Mouse (Mus musculus) midbrain, embryonic 14.5 days (tissue): ENCODE measurements at regions not wholly inside any gene's neighbourhood (a gene's known extent, or its start where the extent isn't known, plus 50 kb on each side); places are given as distances from the start of the nearest gene placed in this dataset.

Experiments
- ATAC-seq: fragments of 200-750 bp; cut with Nextera tagmentation; 2 replicates; pipeline ENCODE4 v1.8.0; 2017; ENCODE audit warnings: moderate number of reproducible peaks, moderate library complexity; ENCODE audit not compliant: low FRiP score, low TSS enrichment
- DNase-seq: peaks from one replicate; pipeline ENCODE4 v3.0.0-alpha.2; 2015
- H3K27ac ChIP-seq: fragments of 300-500 bp; sonication (generic); replicated peaks from 2 replicates; pipeline ENCODE4 v1.5.1; 2014; ENCODE audit warnings: mild to moderate bottlenecking, low read depth, low read length, moderate library complexity
- H3K27me3 ChIP-seq: fragments of 300-500 bp; sonication (generic); 2 replicates; pipeline ENCODE4 v1.6.1; 2014; ENCODE audit warnings: low read length, control low read depth, mixed read lengths; ENCODE audit not compliant: control insufficient read depth, insufficient read depth
- H3K36me3 ChIP-seq: fragments of 300-500 bp; sonication (generic); 2 replicates; pipeline ENCODE4 v1.6.1; 2014; ENCODE audit warnings: low read length, control low read depth; ENCODE audit not compliant: control insufficient read depth, insufficient read depth
- H3K4me1 ChIP-seq: fragments of 300-500 bp; sonication (generic); 2 replicates; pipeline ENCODE4 v1.6.1; 2014; ENCODE audit warnings: mild to moderate bottlenecking, antibody characterized with exemption, low read length, control low read depth; ENCODE audit not compliant: control insufficient read depth, insufficient read depth
- H3K4me2 ChIP-seq: fragments of 300-500 bp; sonication (generic); 2 replicates; pipeline ENCODE4 v1.6.1; 2014; ENCODE audit warnings: mild to moderate bottlenecking, low read length, moderate library complexity
- H3K4me3 ChIP-seq: fragments of 300-500 bp; sonication (generic); replicated peaks from 2 replicates; pipeline ENCODE4 v1.5.1; 2014; ENCODE audit warnings: low read depth, low read length
- H3K9ac ChIP-seq: fragments of 300-500 bp; sonication (generic); replicated peaks from 2 replicates; pipeline ENCODE4 v1.6.1; 2014; ENCODE audit warnings: mild to moderate bottlenecking, low read length, moderate library complexity
- H3K9me3 ChIP-seq: fragments of 300-500 bp; sonication (generic); 2 replicates; pipeline ENCODE4 v1.6.1; 2016; ENCODE audit warnings: low read length, control low read depth, mixed read lengths; ENCODE audit not compliant: control insufficient read depth
- WGBS: fragments of 180-500 bp; shearing (Covaris S2); extraction: QIAGEN DNeasy Blood & Tissue Kit; methylation state at CpG from one replicate; pipeline ENCODE4 v1.1.7; 2014; 5-methylcytosine and 5-hydroxymethylcytosine counted together

GRCm38 (mm10) chr1:185639486-185639885 lies 184.8 kb downstream of the Slc30a10 start:
- no peaks in the 10 kb centered on the region for H3K36me3 ChIP-seq
- no peak overlapping the region for H3K4me2 ChIP-seq
- H3K4me3 ChIP-seq = no peak overlapping the region
- no peak overlapping the region for H3K9ac ChIP-seq
- no peaks in the 10 kb centered on the region for H3K4me1 ChIP-seq
- DNase-seq = no peak
- 92% methylated on average over 1 of the region's 1 CpGs for WGBS
- H3K27me3 ChIP-seq = no peaks in the 10 kb centered on the region
- no peak overlapping the region for H3K27ac ChIP-seq
- no peak for ATAC-seq
- H3K9me3 ChIP-seq = no peaks in the 10 kb centered on the region

DNA sequence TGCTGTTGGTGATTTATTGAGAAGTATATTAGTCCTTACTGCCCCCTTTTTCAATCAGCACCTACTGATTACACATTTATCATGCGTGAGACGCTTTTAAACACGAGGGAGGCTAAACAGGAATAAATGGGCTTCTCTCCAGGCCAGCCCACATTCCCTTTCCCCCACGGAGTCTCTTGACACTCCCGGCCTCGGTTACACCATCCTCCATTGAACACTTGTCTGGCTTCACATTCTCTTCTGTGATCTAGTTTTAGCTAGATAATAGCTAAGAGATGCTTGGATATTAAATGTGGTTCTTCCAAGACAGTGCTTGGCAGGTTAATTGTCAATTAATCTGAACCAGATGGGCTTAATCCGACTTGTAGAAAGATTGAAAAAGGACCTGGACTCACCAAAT lies 189.4 kb downstream of the Slc30a10 start:
- Histone ChIP-seq H3K4me3 (no peak overlapping the region), H3K9me3 (no peaks in the 10 kb centered on the region), H3K27ac (no peak overlapping the region), H3K27me3 (no peaks in the 10 kb centered on the region), H3K4me1 (no peaks in the 10 kb centered on the region), H3K36me3 (no peaks in the 10 kb centered on the region), H3K4me2 (no peak overlapping the region), H3K9ac (no peak overlapping the region)
- ATAC-seq (no peak), DNase-seq (no peak)
- 72% methylated on average over 7 of the region's 7 CpGs for WGBS

- H3K36me3 ChIP-seq = no peaks in the 10 kb centered on the region
- no peak for DNase-seq
- no peak overlapping the region for H3K9ac ChIP-seq
- H3K4me2 ChIP-seq = no peak overlapping the region
- no peaks in the 10 kb centered on the region for H3K9me3 ChIP-seq
- H3K27me3 ChIP-seq = no peaks in the 10 kb centered on the region
- H3K4me3 ChIP-seq = no peak overlapping the region
- H3K27ac ChIP-seq = no peak overlapping the region
- no peaks in the 10 kb centered on the region for H3K4me1 ChIP-seq
- WGBS = 93% methylated on average over 6 of the region's 6 CpGs
- ATAC-seq = no peak
These were observed 193.5 kb downstream of the Slc30a10 start for GRCm38 (mm10) chr1:185648128-185648527.

DNA sequence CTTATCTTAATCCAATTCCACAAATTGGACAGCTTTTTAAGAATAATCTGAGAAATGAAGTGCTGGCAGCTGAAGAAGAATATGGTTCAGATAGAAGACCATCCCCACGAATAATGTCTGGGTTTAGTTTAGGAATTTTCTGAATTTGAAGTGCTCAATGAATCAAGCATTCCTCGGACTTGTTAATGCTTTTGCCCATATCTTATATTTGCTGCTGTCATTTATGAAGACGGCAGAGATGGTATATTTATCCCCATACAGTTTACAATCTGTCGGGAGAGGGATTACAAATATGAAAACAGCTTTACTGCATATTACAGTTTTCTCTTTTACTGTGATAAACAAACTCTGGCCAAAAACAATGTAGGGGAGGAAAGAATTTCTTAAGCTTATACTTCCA lies 194.3 kb downstream of the Slc30a10 start:
- Histone ChIP-seq H3K9ac (no peak overlapping the region), H3K4me1 (no peaks in the 10 kb centered on the region), H3K27me3 (no peaks in the 10 kb centered on the region), H3K9me3 (no peaks in the 10 kb centered on the region), H3K27ac (no peak overlapping the region), H3K4me2 (no peak overlapping the region), H3K4me3 (no peak overlapping the region), H3K36me3 (no peaks in the 10 kb centered on the region)
- no peak for ATAC-seq
- no peak for DNase-seq
- 92% methylated on average over 4 of the region's 4 CpGs for WGBS

GRCm38 (mm10) chr1:185650926-185651325 lies 196.3 kb downstream of the Slc30a10 start:
- H3K4me3 ChIP-seq = no peak overlapping the region
- 85% methylated on average over 2 of the region's 2 CpGs for WGBS
- no peak overlapping the region for H3K27ac ChIP-seq
- H3K27me3 ChIP-seq = no peaks in the 10 kb centered on the region
- no peaks in the 10 kb centered on the region for H3K4me1 ChIP-seq
- DNase-seq (no peak), ATAC-seq (no peak)
- H3K36me3 ChIP-seq = no peaks in the 10 kb centered on the region
- H3K9me3 ChIP-seq = no peaks in the 10 kb centered on the region
- H3K4me2 ChIP-seq = no peak overlapping the region
- no peak overlapping the region for H3K9ac ChIP-seq

- H3K4me3 ChIP-seq = no peak overlapping the region
- no peak overlapping the region for H3K27ac ChIP-seq
- no peaks in the 10 kb centered on the region for H3K4me1 ChIP-seq
- DNase-seq (no peak), ATAC-seq (no peak)
- H3K9me3 ChIP-seq = no peaks in the 10 kb centered on the region
- no peak overlapping the region for H3K9ac ChIP-seq
- no peak overlapping the region for H3K4me2 ChIP-seq
- 77% methylated on average over 7 of the region's 7 CpGs for WGBS
- no peaks in the 10 kb centered on the region for H3K27me3 ChIP-seq
- H3K36me3 ChIP-seq = no peaks in the 10 kb centered on the region
These were observed 200.4 kb downstream of the Slc30a10 start for GRCm38 (mm10) chr1:185655021-185655420.

- DNase-seq = no peak
- 88% methylated on average over 4 of the region's 4 CpGs for WGBS
- ATAC-seq = no peak
These were observed 200.8 kb downstream of the Slc30a10 start for GRCm38 (mm10) chr1:185655461-185655860.

DNA sequence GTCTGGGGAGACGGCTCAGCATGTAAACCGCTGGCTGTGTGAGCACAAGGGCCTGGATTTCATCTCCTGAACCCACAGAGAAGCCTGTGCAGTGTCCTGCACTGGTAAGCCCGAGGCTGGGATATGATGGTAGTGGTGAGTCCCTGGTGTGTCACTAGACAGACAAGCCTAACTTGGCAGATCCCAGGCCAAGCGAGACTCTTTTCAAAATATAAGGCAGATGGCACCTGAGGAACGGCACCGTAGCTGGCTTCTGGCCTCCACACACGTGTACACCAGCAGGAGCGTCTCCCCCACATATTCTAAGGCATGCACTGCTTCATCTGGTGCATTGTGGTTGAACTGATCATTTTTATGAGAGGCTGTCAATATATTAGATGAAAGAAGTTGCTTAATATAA lies 202.6 kb downstream of the Slc30a10 start:
- no peak for ATAC-seq
- WGBS = 91% methylated on average over 8 of the region's 8 CpGs
- Histone ChIP-seq H3K36me3 (no peaks in the 10 kb centered on the region), H3K27me3 (no peaks in the 10 kb centered on the region), H3K4me2 (no peak overlapping the region), H3K4me1 (no peaks in the 10 kb centered on the region), H3K9me3 (no peaks in the 10 kb centered on the region), H3K27ac (no peak overlapping the region), H3K4me3 (no peak overlapping the region), H3K9ac (no peak overlapping the region)
- DNase-seq = no peak

More at GRCm38 (mm10) chr1:185655461-185655860, 200.8 kb downstream of the Slc30a10 start:
- Histone ChIP-seq H3K9me3 (no peaks in the 10 kb centered on the region), H3K36me3 (no peaks in the 10 kb centered on the region), H3K4me1 (no peaks in the 10 kb centered on the region), H3K27ac (no peak overlapping the region), H3K9ac (no peak overlapping the region), H3K4me3 (no peak overlapping the region), H3K27me3 (no peaks in the 10 kb centered on the region), H3K4me2 (no peak overlapping the region)

DNA sequence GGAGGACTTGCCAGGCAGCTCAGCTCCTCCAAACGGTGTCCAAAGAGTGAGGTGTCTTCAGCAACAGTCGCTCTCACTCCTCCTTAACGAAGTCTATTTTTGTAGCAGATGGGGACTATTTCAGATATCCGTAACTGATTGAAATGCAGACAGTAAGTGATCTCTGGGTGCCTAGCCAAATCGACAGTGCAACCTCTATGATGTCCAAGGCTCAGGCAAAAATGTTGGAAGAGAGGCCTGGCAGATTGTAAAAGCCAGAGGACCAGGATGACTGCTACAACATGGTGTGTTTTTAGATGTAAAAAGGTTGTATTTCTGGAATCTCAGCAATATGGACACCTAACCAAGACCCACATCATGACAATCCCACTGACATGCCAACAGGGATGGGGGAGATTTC lies 204.8 kb downstream of the Slc30a10 start:
- Histone ChIP-seq H3K4me1 (no peaks in the 10 kb centered on the region), H3K9ac (no peak overlapping the region), H3K27ac (no peak overlapping the region), H3K27me3 (no peaks in the 10 kb centered on the region), H3K4me2 (no peak overlapping the region), H3K4me3 (no peak overlapping the region), H3K36me3 (no peaks in the 10 kb centered on the region), H3K9me3 (no peaks in the 10 kb centered on the region)
- DNase-seq (no peak), ATAC-seq (no peak)
- WGBS = 87% methylated on average over 5 of the region's 5 CpGs
